Mouse (Mus musculus) spleen, adult 2 months (tissue): ENCODE measurements at regions not wholly inside any gene's neighbourhood (a gene's known extent, or its start where the extent isn't known, plus 50 kb on each side); places are given as distances from the start of the nearest gene placed in this dataset.

Experiments
- DNase-seq, 2 experiments: peaks; one replicate each; pipeline versions ENCODE4 v3.0.0 to v3.0.0-alpha.2; 2012 to 2021; ENCODE audit warnings: low spot score in 2 of 2, low read depth in 1 of 2
- H3K27ac ChIP-seq: fragments of 200-500 bp; 2 replicates; pipeline ENCODE4 v1.5.1; 2012; ENCODE audit warnings: low read length, inconsistent platforms; ENCODE audit not compliant: insufficient read depth
- H3K27me3 ChIP-seq: fragments of 200-500 bp; 2 replicates; pipeline ENCODE4 v1.6.1; 2012; ENCODE audit warnings: mild to moderate bottlenecking, moderate library complexity, low read length, inconsistent platforms; ENCODE audit not compliant: control insufficient read depth, insufficient read depth
- H3K36me3 ChIP-seq: fragments of 200-500 bp; 2 replicates; pipeline ENCODE4 v1.6.1; 2012; ENCODE audit warnings: mild to moderate bottlenecking, low read length, inconsistent platforms; ENCODE audit not compliant: control insufficient read depth, insufficient read depth
- H3K4me1 ChIP-seq: fragments of 200-500 bp; 2 replicates; pipeline ENCODE4 v1.6.1; 2011; ENCODE audit warnings: inconsistent platforms; ENCODE audit not compliant: control insufficient read depth, insufficient read depth, insufficient read length
- H3K4me3 ChIP-seq: fragments of 200-500 bp; 2 replicates; pipeline ENCODE4 v1.5.1; 2011; ENCODE audit warnings: mild to moderate bottlenecking, inconsistent platforms; ENCODE audit not compliant: insufficient read depth, insufficient read length; ENCODE audit errors: extremely low read depth
- CTCF ChIP-seq: fragments of 200-500 bp; IDR thresholded peaks from 2 replicates; pipeline ENCODE4 v1.5.1; 2011; ENCODE audit warnings: mild to moderate bottlenecking, inconsistent platforms; ENCODE audit not compliant: insufficient read depth, insufficient read length, insufficient replicate concordance; ENCODE audit errors: extremely low read depth
- POLR2A ChIP-seq: fragments of 200-500 bp; IDR thresholded peaks from 2 replicates; pipeline ENCODE4 v1.6.1; 2011; ENCODE audit warnings: low read depth, low read length, inconsistent platforms
- WGBS: fragments of 180-500 bp; shearing (Covaris S2); methylation state at CpG from one replicate; pipeline ENCODE4 v1.1.7; 2018; 5-methylcytosine and 5-hydroxymethylcytosine counted together

DNA sequence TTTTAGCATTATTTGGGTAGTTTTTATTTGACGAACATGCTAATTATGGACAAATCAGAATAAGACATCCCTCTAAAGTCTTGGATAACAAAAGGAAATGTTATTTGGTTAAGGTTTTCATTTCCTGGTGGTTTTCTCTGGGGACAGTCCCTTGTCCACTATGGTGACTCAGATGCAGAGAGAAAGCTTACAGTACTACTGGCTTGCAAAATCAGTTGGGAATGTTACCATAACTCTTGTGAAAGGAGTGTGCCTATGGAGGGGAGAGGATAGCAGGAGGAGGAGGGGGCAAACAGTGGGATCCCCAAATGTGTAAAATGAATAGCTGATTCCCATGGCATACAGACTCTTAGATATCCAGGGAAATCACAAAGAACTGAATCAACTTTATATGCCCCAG, 122.7 kb upstream of the Kbtbd8 start:
- H3K36me3 ChIP-seq, result no peaks in the 10 kb centered on the region
- no peak overlapping the region for H3K4me3 ChIP-seq
- DNase-seq, result no peak
- H3K27me3 ChIP-seq, result no peaks in the 10 kb centered on the region
- TF ChIP-seq CTCF (no peak), POLR2A (no peak)
- whole genome bisulfite sequencing, result 94% methylated on average over 1 of the region's 1 CpGs
- no peak overlapping the region for H3K27ac ChIP-seq
- H3K4me1 ChIP-seq, result no peaks in the 10 kb centered on the region

DNA sequence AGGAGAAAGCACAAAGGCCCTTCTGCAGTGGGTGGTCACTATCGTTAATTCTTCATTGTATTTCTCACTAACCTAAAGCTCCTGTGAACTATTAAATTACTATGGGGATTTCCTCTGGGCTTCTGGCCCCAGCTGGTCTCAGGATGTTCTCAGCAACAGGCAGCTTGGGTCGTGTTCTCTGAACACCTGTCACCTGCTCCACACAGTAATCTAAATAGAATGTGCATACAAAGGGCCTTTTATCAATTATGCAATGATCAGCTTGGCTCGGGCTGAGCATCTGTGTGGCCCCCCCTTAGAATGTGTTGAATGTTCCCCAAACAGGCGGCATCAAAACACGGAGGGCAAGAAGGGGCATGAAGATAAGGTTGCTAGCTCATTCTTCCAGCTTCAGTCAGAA, 129.6 kb upstream of the Kbtbd8 start:
- TF ChIP-seq CTCF (no peak), POLR2A (no peak)
- Histone ChIP-seq H3K27me3 (no peaks in the 10 kb centered on the region), H3K36me3 (no peaks in the 10 kb centered on the region), H3K27ac (no peak overlapping the region), H3K4me1 (no peaks in the 10 kb centered on the region), H3K4me3 (no peak overlapping the region)
- no peak for DNase-seq
- WGBS, result 73% methylated on average over 5 of the region's 5 CpGs

GRCm38 (mm10) chr6:94986346-94986745, 130.7 kb upstream of the Kbtbd8 start:
- 20% methylated on average over 4 of the region's 4 CpGs for WGBS
- H3K36me3 ChIP-seq, result no peaks in the 10 kb centered on the region
- no peaks in the 10 kb centered on the region for H3K27me3 ChIP-seq
- no peak overlapping the region for H3K4me3 ChIP-seq
- H3K27ac ChIP-seq, result no peak overlapping the region
- peak; percentile 19; the same call in 1 of the 2 replicates for TF ChIP-seq CTCF
- TF ChIP-seq POLR2A, result no peak
- no peaks in the 10 kb centered on the region for H3K4me1 ChIP-seq
- peak in 1 of 2 experiments; percentile 23 for DNase-seq

- Histone ChIP-seq H3K4me3 (no peak overlapping the region), H3K27ac (no peak overlapping the region), H3K36me3 (no peaks in the 10 kb centered on the region), H3K4me1 (no peaks in the 10 kb centered on the region), H3K27me3 (no peaks in the 10 kb centered on the region)
- TF ChIP-seq POLR2A (no peak), CTCF (no peak)
- no peak for DNase-seq
- 81% methylated on average over 3 of the region's 3 CpGs for WGBS
These were observed 132.6 kb upstream of the Kbtbd8 start for GRCm38 (mm10) chr6:94984411-94984895.

DNA sequence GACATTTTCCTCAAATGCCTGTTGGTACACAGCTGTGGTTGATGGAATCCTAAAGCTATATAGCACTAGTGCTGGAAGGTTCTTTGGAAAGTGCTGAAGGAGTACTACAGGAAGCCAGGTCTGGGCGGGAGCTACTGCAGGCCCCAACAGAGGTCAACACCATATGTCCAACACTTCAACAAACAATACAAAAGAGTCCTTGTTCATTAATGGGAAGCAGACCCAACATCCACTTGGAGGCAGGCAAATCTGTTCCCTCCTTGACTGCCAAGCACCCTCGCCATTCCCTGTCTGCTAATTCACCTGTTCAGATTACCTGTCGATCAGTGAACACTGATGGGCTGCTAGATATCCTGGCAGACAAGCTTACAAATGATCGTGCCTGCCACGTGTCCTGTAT, 148.4 kb upstream of the Kbtbd8 start:
- Histone ChIP-seq H3K4me3 (no peak overlapping the region), H3K27me3 (no peaks in the 10 kb centered on the region), H3K36me3 (no peaks in the 10 kb centered on the region), H3K4me1 (no peaks in the 10 kb centered on the region), H3K27ac (no peak overlapping the region)
- WGBS, result 90% methylated on average over 5 of the region's 5 CpGs
- DNase-seq, result no peak
- TF ChIP-seq POLR2A, result no peak
- no peak for TF ChIP-seq CTCF

- no peak overlapping the region for H3K4me3 ChIP-seq
- peak in 1 of 2 experiments; percentile 29 for DNase-seq
- H3K27ac ChIP-seq, result no peak overlapping the region
- no peaks in the 10 kb centered on the region for H3K36me3 ChIP-seq
- under 1% methylated on average over 3 of the region's 3 CpGs for WGBS
- no peaks in the 10 kb centered on the region for H3K4me1 ChIP-seq
- H3K27me3 ChIP-seq, result no peaks in the 10 kb centered on the region
- TF ChIP-seq CTCF (no peak), POLR2A (no peak)
These were observed 150.1 kb upstream of the Kbtbd8 start for GRCm38 (mm10) chr6:94966962-94967361.

GRCm38 (mm10) chr6:94963204-94963603, 153.8 kb upstream of the Kbtbd8 start:
- Histone ChIP-seq H3K27me3 (no peaks in the 10 kb centered on the region), H3K27ac (no peak overlapping the region), H3K4me3 (no peak overlapping the region), H3K36me3 (no peaks in the 10 kb centered on the region), H3K4me1 (no peaks in the 10 kb centered on the region)
- no peak for DNase-seq
- WGBS, result 82% methylated on average over 4 of the region's 4 CpGs
- TF ChIP-seq POLR2A, result no peak
- no peak for TF ChIP-seq CTCF
